In genomic region chr15:31211910-31212309, GRCm38 (mm10) we compare ENCODE assay signal across 11 mouse cellular contexts. TPM values are rescaled to one million over a fixed set of nuclear protein-coding genes. Genes with fewer than 3 reads are reported as not detected.
DNase-seq lines count a peak whose midpoint lies in the region; ATAC-seq and TF ChIP-seq lines count a peak whose summit lies in the region.
"Had no signal": no experiment of that assay in that cellular context is flagged by ENCODE, and none has a peak within 500 bp of the region (broad histone marks: within the 10 kb centered on the region; RNA-seq: fewer than 3 reads in every experiment).

No protein-coding gene starts in this region.

- H3K9me3 ChIP-seq in heart, embryonic 11.5 days (replicated peaks; ENCODE audit: control insufficient read depth, low read length), result no peaks in the 10 kb centered on the region
- no peaks in the 10 kb centered on the region for H3K9me3 ChIP-seq in forebrain, embryonic 15.5 days

- H3K27me3 ChIP-seq in heart, embryonic 11.5 days (ENCODE audit: control insufficient read depth, insufficient read depth, low read length), result no peaks in the 10 kb centered on the region
- no peaks in the 10 kb centered on the region for H3K27me3 ChIP-seq in forebrain, embryonic 15.5 days

- H3K27ac ChIP-seq in heart, embryonic 11.5 days (ENCODE audit: low read depth, low read length), result no peak overlapping the region
- H3K27ac ChIP-seq in forebrain, embryonic 15.5 days (replicated peaks), result no peak overlapping the region

- no peak overlapping the region for H3K9ac ChIP-seq in heart, embryonic 11.5 days (ENCODE audit: low read depth, low read length)
- no peak overlapping the region for H3K9ac ChIP-seq in forebrain, embryonic 15.5 days (replicated peaks)

- no peak for ATAC-seq in heart, embryonic 11.5 days (replicated peaks; ENCODE audit: insufficient number of reproducible peaks, low FRiP score, low TSS enrichment)
- ATAC-seq in granulocyte monocyte progenitor cell, adult 5-6 weeks (replicated peaks; ENCODE audit: poor library complexity, severe bottlenecking), result no peak
- ATAC-seq in forebrain, embryonic 15.5 days (replicated peaks), result no peak; the same call in 1 of the 2 replicates
- ATAC-seq: activated CD4-positive, CD25-positive, alpha-beta regulatory T cell, adult 4 months; forebrain, embryonic 16.5 days had no signal

- peak; percentile 44 for DNase-seq in heart, adult 18-20 months
- peak; percentile 55 for DNase-seq in R1 (ENCODE audit: low read depth, low spot score)
- peak; percentile 42 for DNase-seq in heart, postnatal 4 days
- DNase-seq in lung, adult 2 months, result peak; percentile 30
- no peak for DNase-seq in urinary bladder, postnatal 25 days (ENCODE audit: low spot score)
- DNase-seq: thymus, adult 18-20 months had no signal

- no peak overlapping the region for H3K4me2 ChIP-seq in heart, embryonic 11.5 days
- no peak overlapping the region for H3K4me2 ChIP-seq in forebrain, embryonic 15.5 days (replicated peaks)

- 74% methylated on average over 7 of the region's 7 CpGs for WGBS in heart, embryonic 11.5 days (ENCODE audit: insufficient replicate concordance)
- 36% methylated on average over 7 of the region's 7 CpGs for WGBS in lung, adult 2 months
- 59% methylated on average over 7 of the region's 7 CpGs for WGBS in forebrain, embryonic 15.5 days

- no peak for TF ChIP-seq POLR2A in lung, adult 2 months (IDR thresholded peaks at IDR 0.05; ENCODE audit: borderline replicate concordance, extremely low read depth, low read depth, low read length)

- no peak overlapping the region for H3K4me3 ChIP-seq in heart, embryonic 11.5 days (ENCODE audit: low read depth, low read length)
- H3K4me3 ChIP-seq in lung, adult 2 months (replicated peaks; ENCODE audit: extremely low read depth, low read depth, low read length), result no peak overlapping the region
- no peak overlapping the region for H3K4me3 ChIP-seq in forebrain, embryonic 15.5 days

- H3K4me1 ChIP-seq in heart, embryonic 11.5 days (ENCODE audit: control insufficient read depth, insufficient read depth, low read length), result no peaks in the 10 kb centered on the region
- peaks cover 8% of the 10 kb centered on the region for H3K4me1 ChIP-seq in lung, adult 2 months (ENCODE audit: control insufficient read depth, insufficient read depth, low read length)
- H3K4me1 ChIP-seq in forebrain, embryonic 15.5 days, result no peaks in the 10 kb centered on the region

- no peak for TF ChIP-seq CTCF in lung, adult 2 months (IDR thresholded peaks at IDR 0.05; ENCODE audit: insufficient read depth, low read length)

- H3K36me3 ChIP-seq in heart, embryonic 11.5 days (ENCODE audit: control insufficient read depth, insufficient read depth, low read length), result no peaks in the 10 kb centered on the region
- H3K36me3 ChIP-seq in forebrain, embryonic 15.5 days, result no peaks in the 10 kb centered on the region

RNA-seq across cellular contexts. Expression of gene Dap, which starts 12.2 kb away (rescaled TPM):
- total RNA-seq in heart, adult 18-20 months (2021), result 10 to 100 TPM; 18.4 to 23.9 TPM
- 61.2 and 65.1 TPM in 2 replicates for polyA plus RNA-seq in heart, embryonic 11.5 days (2014; fragmentation: Nextera tagmentation; extraction: Ambion mirVana)
- total RNA-seq in heart, postnatal 4 days (2021), result 10 to 100 TPM; 43.5 to 46.5 TPM
- polyA plus RNA-seq in lung, adult 2 months (2012; rRNA removed), result 54.3 and 63.0 TPM in 2 replicates
- total RNA-seq in granulocyte monocyte progenitor cell, adult 5-6 weeks (2014; fragmentation: Nextera tagmentation), result 128 and 157 TPM in 2 replicates
- 87.6 and 117 TPM in 2 replicates for total RNA-seq in granulocyte monocyte progenitor cell, adult 5-6 weeks (2017)
- polyA plus RNA-seq in forebrain, embryonic 15.5 days (2015; fragmentation: Nextera tagmentation; extraction: Ambion mirVana), result 18.7 and 19.7 TPM in 2 replicates
